Mouse (Mus musculus): ENCODE data around the gene Tpd52l1.
"Not testable (repeated sequence)": the region's sequence is repeated elsewhere in the genome, so short reads cannot be mapped to it uniquely, and the experiment has no call there.

The Tpd52l1 gene

GRCm38 (mm10) chr10:31445291-31446124 is at the start of gene Tpd52l1:
Gene Tpd52l1, minus strand, starts transcription at chr10:31445958.
- peak; percentile 93 for DNase-seq (ENCODE audit: low read depth, low spot score)

GRCm38 (mm10) chr10:31494296-31494695 is 48.5 kb upstream of the Tpd52l1 start:
- DNase-seq (ENCODE audit: low read depth, low spot score): no peak

GRCm38 (mm10) chr10:31467043-31467898 is 21.5 kb upstream of the Tpd52l1 start:
- DNase-seq (ENCODE audit: low read depth, low spot score): no peak

- DNase-seq (ENCODE audit: low read depth, low spot score): no peak
Observed at GRCm38 (mm10) chr10:31465840-31466541, 20.2 kb upstream of the Tpd52l1 start.

GRCm38 (mm10) chr10:31465424-31465823 is 19.7 kb upstream of the Tpd52l1 start:
- DNase-seq (ENCODE audit: low read depth, low spot score): no peak

- DNase-seq (ENCODE audit: low read depth, low spot score): no peak
Observed at GRCm38 (mm10) chr10:31463044-31463443, 17.3 kb upstream of the Tpd52l1 start.

GRCm38 (mm10) chr10:31456806-31457205 is 11.0 kb upstream of the Tpd52l1 start:
- DNase-seq (ENCODE audit: low read depth, low spot score): peak; percentile 96

GRCm38 (mm10) chr10:31447083-31447482 is 1.3 kb upstream of the Tpd52l1 start:
- no peak for DNase-seq (ENCODE audit: low read depth, low spot score)

GRCm38 (mm10) chr10:31444206-31444605 is 1.6 kb downstream of the Tpd52l1 start:
- no peak for DNase-seq (ENCODE audit: low read depth, low spot score)

- no peak for DNase-seq (ENCODE audit: low read depth, low spot score)
Observed at GRCm38 (mm10) chr10:31441491-31441890, 4.3 kb downstream of the Tpd52l1 start.

- no peak for DNase-seq (ENCODE audit: low read depth, low spot score)
Observed at GRCm38 (mm10) chr10:31436047-31436446, 9.7 kb downstream of the Tpd52l1 start.

GRCm38 (mm10) chr10:31417956-31418355 is 27.8 kb downstream of the Tpd52l1 start:
- no peak for DNase-seq (ENCODE audit: low read depth, low spot score)

GRCm38 (mm10) chr10:31392990-31393389 is 52.8 kb downstream of the Tpd52l1 start:
- DNase-seq (ENCODE audit: low read depth, low spot score): no peak

GRCm38 (mm10) chr10:31390777-31391395 is 54.9 kb downstream of the Tpd52l1 start:
- DNase-seq (ENCODE audit: low read depth, low spot score): no peak

GRCm38 (mm10) chr10:31388566-31388965 is 57.2 kb downstream of the Tpd52l1 start:
- not testable (repeated sequence) for DNase-seq (ENCODE audit: low read depth, low spot score)

GRCm38 (mm10) chr10:31370200-31370599 is 75.6 kb downstream of the Tpd52l1 start:
- DNase-seq (ENCODE audit: low read depth, low spot score): peak; percentile 37

GRCm38 (mm10) chr10:31359749-31360148 is 86.0 kb downstream of the Tpd52l1 start:
- DNase-seq (ENCODE audit: low read depth, low spot score): no peak

- DNase-seq (ENCODE audit: low read depth, low spot score): no peak
Observed at GRCm38 (mm10) chr10:31354886-31355461, 90.8 kb downstream of the Tpd52l1 start.

- DNase-seq (ENCODE audit: low read depth, low spot score): no peak
Observed at GRCm38 (mm10) chr10:31354141-31354540, 91.6 kb downstream of the Tpd52l1 start.

- no peak for DNase-seq (ENCODE audit: low read depth, low spot score)
Observed at GRCm38 (mm10) chr10:31352845-31353427, 92.8 kb downstream of the Tpd52l1 start.

GRCm38 (mm10) chr10:31351056-31351455 is 94.7 kb downstream of the Tpd52l1 start:
- DNase-seq (ENCODE audit: low read depth, low spot score): no peak
